Mouse (Mus musculus) C2C12 (cell line): Measurements from ENCODE around the gene AI464131.

ENCODE experiments used
- CEBPB ChIP-seq: IDR thresholded peaks from one replicate; pipeline ENCODE4 v1.6.1; 2011; ENCODE audit warnings: low read depth, mild to moderate bottlenecking, control low read depth, moderate library complexity
- CTCF ChIP-seq: IDR thresholded peaks from one replicate; pipeline ENCODE4 v1.5.1; 2011; ENCODE audit not compliant: control insufficient read depth, insufficient read depth, insufficient read length
- MAX ChIP-seq: IDR thresholded peaks from one replicate; pipeline ENCODE4 v1.6.1; 2011; ENCODE audit warnings: mild to moderate bottlenecking, control low read depth
- MYOG ChIP-seq: IDR thresholded peaks from one replicate; pipeline ENCODE4 v1.6.1; 2011; ENCODE audit not compliant: control insufficient read depth, insufficient read length; ENCODE audit errors: extremely low read depth

GRCm38 (mm10) chr4:41500787-41501186 lies 2.1 kb downstream of the AI464131 start:
- TF ChIP-seq CTCF (no peak), CEBPB (no peak), MYOG (no peak), MAX (no peak)
